Mouse (Mus musculus): ENCODE measurements around the gene Oas1e.
A peak's percentile ranks its signal among the peaks of the same experiment; 100 is the strongest.

Oas1e gene

DNA sequence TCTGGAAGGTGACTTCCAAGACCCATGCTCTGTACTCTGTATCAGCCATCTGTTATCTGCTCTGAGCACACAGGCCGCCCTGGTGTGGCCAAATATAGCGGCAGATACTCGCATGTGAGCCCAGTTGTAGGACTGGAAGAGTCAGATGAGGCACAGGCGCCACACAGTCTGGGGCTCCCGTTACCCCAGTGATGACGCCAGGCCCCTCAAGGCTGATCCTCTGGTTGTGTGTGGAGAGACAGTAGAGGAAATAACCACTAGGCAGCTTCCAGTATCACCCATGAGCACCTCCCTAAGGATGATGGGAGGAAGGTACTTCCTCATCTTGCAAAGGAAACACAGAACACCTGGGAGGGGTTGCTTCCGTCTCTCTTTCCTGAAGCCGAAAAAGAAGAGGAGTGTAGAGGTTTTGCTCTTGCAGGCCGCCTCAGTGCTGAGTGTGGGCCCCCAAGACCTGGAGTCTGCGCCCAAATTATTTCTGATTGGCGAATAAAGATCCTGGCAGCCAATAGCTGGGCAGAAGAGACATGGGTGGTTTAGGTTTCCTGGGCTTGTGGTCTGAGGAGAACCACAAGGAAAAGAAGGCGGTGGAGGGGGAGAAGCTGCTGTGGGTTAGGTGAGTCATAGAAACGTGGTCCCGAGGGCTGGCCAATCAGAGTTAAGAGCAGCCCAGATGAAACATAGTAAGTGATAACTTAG is 19.9 kb downstream of the Oas1e start:
- no peak for DNase-seq

DNA sequence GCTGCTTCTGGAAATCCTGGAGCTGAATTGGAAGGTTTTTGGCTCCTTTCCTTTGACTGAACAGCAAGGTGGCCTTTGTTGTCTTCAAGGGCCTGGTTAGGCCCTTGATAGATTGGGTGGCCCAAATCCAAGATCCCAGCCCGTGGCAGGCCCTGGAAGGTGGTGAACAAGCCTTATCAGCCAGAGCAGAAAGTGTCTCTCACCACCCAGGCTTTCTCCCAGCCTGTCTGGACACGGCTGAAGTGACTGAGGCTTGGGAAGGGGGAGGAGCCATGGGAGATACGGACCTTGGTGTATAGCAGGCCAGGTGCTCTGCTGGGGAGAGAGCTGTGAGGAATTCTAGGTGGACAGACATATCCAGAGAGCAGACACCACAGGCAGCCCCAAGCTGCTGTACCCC is 25.9 kb downstream of the Oas1e start:
- no peak for DNase-seq

DNA sequence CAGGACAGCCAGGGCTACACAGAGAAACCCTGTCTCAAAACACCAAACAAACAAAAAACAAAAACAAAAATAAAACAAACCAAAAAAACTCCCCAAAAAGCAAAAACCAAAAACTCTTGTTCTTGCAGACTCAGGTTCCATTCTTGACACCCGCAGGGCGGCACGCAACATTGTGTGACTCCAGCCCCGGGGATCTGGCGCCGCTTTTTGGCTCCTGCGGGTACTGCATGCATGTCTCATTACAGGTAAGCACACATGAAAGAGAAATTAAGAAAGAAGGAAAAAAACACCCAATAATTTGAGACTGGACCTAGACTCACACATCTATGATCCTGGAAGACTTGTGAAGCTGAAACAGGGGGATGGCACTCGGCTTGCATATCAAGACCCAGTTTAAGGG is 30.3 kb downstream of the Oas1e start:
- no peak for DNase-seq

DNA sequence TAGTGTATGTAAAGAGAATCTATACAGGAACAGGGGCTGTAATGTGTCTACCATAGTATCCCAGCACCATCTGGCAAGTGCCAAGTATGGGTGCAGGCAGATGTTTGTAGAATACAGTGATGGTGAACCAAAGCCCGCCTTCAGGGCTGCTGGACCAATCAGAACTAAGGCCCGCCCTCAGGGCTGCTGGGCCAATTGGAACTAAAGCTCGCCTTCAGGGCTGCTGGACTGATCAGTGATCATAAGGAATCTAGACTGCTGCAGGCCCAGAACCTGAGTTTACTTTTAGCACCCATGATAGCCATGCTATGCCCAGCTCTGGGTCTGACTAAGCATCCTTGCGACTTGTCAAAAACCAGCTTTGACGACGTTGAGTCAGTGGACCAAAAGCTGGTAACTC is 33.4 kb downstream of the Oas1e start:
- peak; percentile 60 for DNase-seq

DNA sequence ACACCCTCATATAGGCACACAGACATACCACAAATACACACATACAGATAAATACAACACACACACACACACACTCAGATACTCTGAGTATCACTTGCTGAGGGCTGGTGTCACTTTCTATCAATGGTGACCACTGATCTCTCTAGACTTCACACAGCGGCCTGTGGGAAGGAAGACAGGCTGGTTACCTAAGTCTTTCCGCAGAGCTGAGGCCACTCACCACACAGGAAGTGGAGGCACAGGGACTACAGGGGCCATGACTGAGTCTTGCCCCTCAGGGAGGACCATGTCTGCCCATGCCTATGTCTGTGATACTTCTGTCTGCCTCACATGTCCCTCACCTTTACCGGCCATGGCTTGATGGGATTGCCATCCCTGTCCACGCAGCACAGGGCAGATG is 41.1 kb downstream of the Oas1e start:
- DNase-seq: no peak

DNA sequence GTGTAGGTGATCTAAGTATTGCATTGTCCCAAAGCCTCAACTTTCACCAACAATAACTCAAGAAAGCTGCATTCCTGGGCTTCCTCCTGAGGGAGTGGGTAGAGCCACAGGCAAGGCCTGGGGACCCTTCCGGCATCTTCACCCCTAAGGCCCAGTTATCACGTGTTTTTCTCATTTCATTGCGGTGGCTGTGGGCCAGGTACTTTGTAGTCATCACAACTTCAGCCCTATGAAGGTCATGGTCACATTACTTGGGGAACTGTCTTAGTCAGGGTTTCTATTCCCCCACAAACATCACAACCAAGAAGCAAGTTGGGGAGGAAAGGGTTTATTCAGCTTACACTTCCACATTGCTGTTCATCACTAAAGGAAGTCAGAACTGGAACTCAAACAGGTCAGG is 42.5 kb downstream of the Oas1e start:
- no peak for DNase-seq

DNA sequence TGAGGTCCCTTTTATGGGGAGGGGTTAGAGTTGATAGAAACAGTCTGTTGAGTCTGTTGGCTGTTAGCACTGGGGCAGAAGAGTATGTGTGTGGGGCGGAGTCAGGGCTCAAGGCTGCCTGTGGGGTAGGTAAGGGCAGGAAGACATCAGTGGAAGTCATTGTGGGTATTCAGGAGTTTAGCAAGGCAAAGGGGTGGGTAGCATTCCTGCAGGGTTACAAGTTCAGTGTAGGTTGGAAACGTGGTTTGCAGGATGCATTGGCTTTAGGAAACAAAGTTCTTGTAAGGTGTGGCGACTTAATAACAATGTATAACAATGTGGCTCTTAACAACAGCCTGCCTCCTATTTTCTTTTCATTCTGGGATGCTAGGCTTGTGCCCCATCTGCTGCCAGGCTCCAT is 44.1 kb downstream of the Oas1e start:
- no peak for DNase-seq

DNA sequence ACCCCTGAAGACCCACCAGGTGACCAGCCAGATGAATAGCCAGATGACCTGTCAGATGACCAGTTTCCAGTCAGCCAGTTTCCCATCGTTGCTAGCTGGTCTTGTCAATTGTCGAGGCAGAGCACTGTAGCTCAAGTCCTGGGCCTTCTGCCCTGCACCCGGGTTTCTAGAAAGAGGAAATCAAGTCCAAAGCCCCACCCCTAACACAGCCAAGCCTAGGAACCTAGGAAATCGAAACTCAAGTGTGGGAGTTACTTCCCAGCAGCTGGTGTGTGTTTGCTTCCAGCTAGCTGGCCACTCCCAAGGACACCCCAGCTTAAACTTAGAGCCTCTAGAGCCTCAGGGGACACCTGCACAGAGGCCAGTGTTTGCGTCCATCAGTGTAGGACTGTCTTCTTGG is 45.6 kb downstream of the Oas1e start, which contains the start of gene Oas2:
Gene Oas2, minus strand, starts transcription at position 166 of the 400 bp plus-strand sequence.
- DNase-seq: no peak

DNA sequence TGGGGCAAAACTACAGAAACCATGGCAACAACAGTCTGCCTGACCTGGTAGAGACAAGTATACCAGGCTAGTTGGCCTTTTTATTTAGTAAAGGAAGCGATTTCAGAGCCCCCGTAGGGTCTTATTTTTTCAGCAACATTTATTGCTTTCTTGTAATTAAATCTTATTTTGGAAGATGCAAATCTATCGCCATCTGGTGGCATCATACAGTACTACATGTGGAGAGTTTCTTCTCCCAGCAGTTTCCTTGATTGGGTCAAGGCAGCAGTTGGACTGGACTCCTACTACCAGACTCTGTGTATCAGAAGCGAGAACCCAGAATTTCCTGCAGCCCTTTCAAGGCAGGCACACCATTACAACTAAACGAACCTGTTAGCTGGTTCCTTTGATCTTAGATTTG is 48.9 kb downstream of the Oas1e start:
- DNase-seq: peak; percentile 84

DNA sequence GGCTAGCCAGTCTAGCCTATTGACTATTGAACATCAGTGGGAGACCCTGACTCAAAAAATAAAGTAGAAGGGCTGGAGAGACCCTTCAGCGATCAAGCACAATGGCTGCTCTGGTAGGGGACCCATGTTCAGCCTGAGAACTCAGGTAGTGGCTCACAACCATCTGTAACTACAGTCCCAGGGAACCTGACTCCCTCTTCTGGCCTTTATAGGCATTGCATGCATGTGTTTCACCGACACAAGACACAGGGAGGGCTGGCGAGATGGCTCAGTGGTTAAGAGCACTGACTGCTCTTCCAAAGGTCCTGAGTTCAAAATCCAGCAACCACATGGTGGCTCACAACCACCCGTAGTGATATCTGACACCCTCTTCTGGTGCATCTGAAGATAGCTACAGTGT is 53.2 kb downstream of the Oas1e start:
- DNase-seq: peak; percentile 82

Data from retina, postnatal 1 day (tissue).